Mouse (Mus musculus) ES-E14 (cell line): ENCODE results near the gene Itgax.

Source experiments
- CHD2 ChIP-seq: IDR thresholded peaks from 2 replicates; pipeline ENCODE4 v1.6.1; 2014; ENCODE audit warnings: mild to moderate bottlenecking, low read depth, low read length, inconsistent platforms
- HCFC1 ChIP-seq: IDR thresholded peaks from 2 replicates; pipeline ENCODE4 v1.6.1; 2012; ENCODE audit warnings: low read length, inconsistent platforms, borderline replicate concordance; ENCODE audit not compliant: insufficient read depth
- MAFK ChIP-seq: IDR thresholded peaks from 2 replicates; pipeline ENCODE4 v1.6.1; 2014; ENCODE audit warnings: mild to moderate bottlenecking, low read depth, low read length, inconsistent platforms; ENCODE audit not compliant: insufficient read depth
- ZNF384 ChIP-seq: IDR thresholded peaks from 2 replicates; pipeline ENCODE4 v1.6.1; 2012; ENCODE audit warnings: low read depth, low read length, inconsistent platforms

DNA sequence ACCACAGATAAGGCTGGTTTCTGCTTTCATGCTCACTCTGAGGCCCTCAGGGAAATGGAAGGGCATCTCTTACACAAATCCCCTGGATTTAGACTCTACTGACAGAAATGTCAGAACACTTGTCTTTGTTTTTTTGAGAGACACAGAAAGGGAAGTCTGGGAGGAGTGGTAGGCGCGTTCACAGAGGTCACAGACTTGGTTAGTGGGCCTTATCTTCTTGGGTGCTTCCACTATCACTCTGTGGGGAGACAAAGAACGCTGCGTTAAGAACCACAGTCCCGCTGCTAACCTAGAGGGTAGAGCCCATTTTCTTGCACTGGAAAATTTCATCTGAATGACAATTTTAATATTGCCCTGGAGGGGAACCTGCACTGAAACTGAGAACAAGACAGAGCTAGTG, 2.8 kb downstream of the Itgax start:
- TF ChIP-seq MAFK: no peak
- TF ChIP-seq ZNF384: no peak
- TF ChIP-seq CHD2: no peak
- no peak for TF ChIP-seq HCFC1
